Mouse (Mus musculus) kidney, postnatal 0 days (tissue): Measurements from ENCODE around the gene Ikzf1. TPM values are rescaled to one million over a fixed set of nuclear protein-coding genes. Genes with fewer than 3 reads are reported as not detected.

ENCODE experiments used
- ATAC-seq: fragments of 200-750 bp; cut with Nextera tagmentation; replicated peaks from 2 replicates; pipeline ENCODE4 v1.8.0; 2017; ENCODE audit warnings: low read depth, moderate number of reproducible peaks, moderate TSS enrichment, moderate library complexity; ENCODE audit not compliant: low FRiP score
- DNase-seq: peaks from one replicate; pipeline ENCODE4 v3.0.0-alpha.2; 2016; ENCODE audit warnings: low spot score
- H3K27ac ChIP-seq: fragments of 300-500 bp; sonication (generic); 2 replicates; pipeline ENCODE4 v1.5.1; 2014; ENCODE audit warnings: mild to moderate bottlenecking
- H3K27me3 ChIP-seq: fragments of 300-500 bp; sonication (generic); 2 replicates; pipeline ENCODE4 v1.6.1; 2014; ENCODE audit warnings: low read length, mixed read lengths; ENCODE audit not compliant: insufficient read depth
- H3K36me3 ChIP-seq: fragments of 300-500 bp; sonication (generic); 2 replicates; pipeline ENCODE4 v1.6.1; 2014; ENCODE audit warnings: low read length, mixed read lengths; ENCODE audit not compliant: insufficient read depth
- H3K4me1 ChIP-seq: fragments of 300-500 bp; sonication (generic); replicated peaks from 2 replicates; pipeline ENCODE4 v1.6.1; 2014; ENCODE audit warnings: antibody characterized with exemption, low read length, mixed read lengths; ENCODE audit not compliant: insufficient read depth
- H3K4me2 ChIP-seq: fragments of 300-500 bp; sonication (generic); 2 replicates; pipeline ENCODE4 v1.6.1; 2014; ENCODE audit warnings: mild to moderate bottlenecking, low read length, moderate library complexity, mixed read lengths
- H3K4me3 ChIP-seq: fragments of 300-500 bp; sonication (generic); replicated peaks from 2 replicates; pipeline ENCODE4 v1.5.1; 2014; ENCODE audit warnings: low read depth, low read length
- H3K9ac ChIP-seq: fragments of 300-500 bp; sonication (generic); 2 replicates; pipeline ENCODE4 v1.6.1; 2014; ENCODE audit warnings: low read depth, low read length
- H3K9me3 ChIP-seq: fragments of 300-500 bp; sonication (generic); replicated peaks from 2 replicates; pipeline ENCODE4 v1.6.1; 2016; ENCODE audit warnings: low read length, inconsistent platforms, mixed read lengths
- CTCF ChIP-seq: IDR thresholded peaks from 2 replicates; pipeline ENCODE4 v1.5.1; 2016; ENCODE audit warnings: antibody characterized with exemption, low read depth, mild to moderate bottlenecking, moderate library complexity
- WGBS: fragments of 180-500 bp; shearing (Covaris S2); extraction: QIAGEN DNeasy Blood & Tissue Kit; methylation state at CpG from one replicate; pipeline ENCODE4 v1.1.7; 2014; 5-methylcytosine and 5-hydroxymethylcytosine counted together
- polyA plus RNA-seq: library from polyadenylated mRNA; unstranded; fragments of >200 nt; fragmentation: Nextera tagmentation; extraction: Ambion mirVana; gene quantifications from 2 replicates; pipeline ENCODE4 v1.2.1, GENCODE M21; 2015

Gene Ikzf1
- polyA plus RNA-seq, 1 experiment from 2014 or later, result 0.63 TPM

- Histone ChIP-seq H3K36me3 (no peaks in the 10 kb centered on the region), H3K27ac (no peak overlapping the region), H3K4me2 (no peak overlapping the region), H3K9ac (no peak overlapping the region), H3K4me1 (no peaks in the 10 kb centered on the region), H3K27me3 (no peaks in the 10 kb centered on the region), H3K4me3 (no peak overlapping the region), H3K9me3 (no peaks in the 10 kb centered on the region)
- TF ChIP-seq CTCF, result no peak
- no peak for ATAC-seq
- WGBS, result 95% methylated on average over 1 of the region's 1 CpGs
- no peak for DNase-seq
These were observed 81.3 kb downstream of the Ikzf1 start for GRCm38 (mm10) chr11:11766105-11766504.

DNA sequence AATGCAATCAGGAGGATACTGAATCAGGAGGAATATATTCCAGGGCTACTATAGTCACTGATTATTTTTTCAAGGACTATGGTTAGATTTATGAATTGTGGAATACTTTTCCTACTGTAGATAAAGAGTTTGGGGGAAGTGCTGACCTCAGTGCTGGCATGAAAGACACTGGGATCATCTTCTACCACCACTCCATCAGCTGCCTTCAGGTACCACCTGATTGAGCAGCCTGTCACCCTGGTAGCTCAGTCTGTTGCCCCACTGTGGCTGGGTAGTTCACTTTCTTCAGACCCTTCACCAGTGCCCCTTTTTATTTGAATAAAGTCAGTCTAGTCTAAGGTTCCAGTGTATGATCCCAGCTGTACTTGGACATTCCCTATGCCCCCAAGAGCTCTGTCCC, 81.9 kb downstream of the Ikzf1 start:
- no peak overlapping the region for H3K4me3 ChIP-seq
- no peaks in the 10 kb centered on the region for H3K36me3 ChIP-seq
- no peak overlapping the region for H3K9ac ChIP-seq
- H3K9me3 ChIP-seq, result no peaks in the 10 kb centered on the region
- ATAC-seq (no peak), DNase-seq (no peak)
- no peaks in the 10 kb centered on the region for H3K4me1 ChIP-seq
- no peak overlapping the region for H3K27ac ChIP-seq
- no peak overlapping the region for H3K4me2 ChIP-seq
- TF ChIP-seq CTCF, result no peak
- H3K27me3 ChIP-seq, result no peaks in the 10 kb centered on the region

DNA sequence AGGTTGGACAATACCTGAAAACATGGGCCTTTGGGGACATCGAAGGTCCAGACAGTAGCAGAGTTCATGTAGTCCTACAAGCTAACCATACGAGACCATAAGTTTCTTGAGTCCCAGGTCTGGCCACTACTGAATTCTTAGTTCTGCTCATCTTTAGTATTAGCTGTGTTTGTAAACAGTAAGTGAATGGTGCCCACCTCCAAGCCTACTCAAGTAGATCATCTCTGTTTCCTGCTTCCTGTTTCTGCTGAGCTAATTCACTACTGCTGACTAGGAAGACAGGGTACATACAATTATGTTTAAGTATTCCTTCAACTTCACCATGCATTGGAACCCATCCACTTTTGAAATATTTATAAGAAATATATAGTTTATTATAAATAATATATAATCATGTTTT, 83.3 kb downstream of the Ikzf1 start:
- DNase-seq, result no peak
- TF ChIP-seq CTCF, result no peak

DNA sequence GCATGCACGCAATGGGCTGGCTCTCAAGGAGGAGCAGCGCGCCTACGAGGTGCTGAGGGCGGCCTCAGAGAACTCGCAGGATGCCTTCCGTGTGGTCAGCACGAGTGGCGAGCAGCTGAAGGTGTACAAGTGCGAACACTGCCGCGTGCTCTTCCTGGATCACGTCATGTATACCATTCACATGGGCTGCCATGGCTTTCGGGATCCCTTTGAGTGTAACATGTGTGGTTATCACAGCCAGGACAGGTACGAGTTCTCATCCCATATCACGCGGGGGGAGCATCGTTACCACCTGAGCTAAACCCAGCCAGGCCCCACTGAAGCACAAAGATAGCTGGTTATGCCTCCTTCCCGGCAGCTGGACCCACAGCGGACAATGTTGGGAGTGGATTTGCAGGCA, 84.5 kb downstream of the Ikzf1 start:
- no peak overlapping the region for H3K9ac ChIP-seq
- no peaks in the 10 kb centered on the region for H3K9me3 ChIP-seq
- H3K4me2 ChIP-seq, result no peak overlapping the region
- H3K4me3 ChIP-seq, result no peak overlapping the region
- DNase-seq (no peak), ATAC-seq (no peak)
- no peaks in the 10 kb centered on the region for H3K4me1 ChIP-seq
- H3K27ac ChIP-seq, result no peak overlapping the region
- H3K36me3 ChIP-seq, result no peaks in the 10 kb centered on the region
- 91% methylated on average over 20 of the region's 20 CpGs for WGBS
- H3K27me3 ChIP-seq, result no peaks in the 10 kb centered on the region
- no peak for TF ChIP-seq CTCF

More for the DNA sequence above, 83.3 kb downstream of the Ikzf1 start:
- H3K36me3 ChIP-seq, result no peaks in the 10 kb centered on the region
- H3K27me3 ChIP-seq, result no peaks in the 10 kb centered on the region
- H3K9ac ChIP-seq, result no peak overlapping the region
- H3K4me2 ChIP-seq, result no peak overlapping the region
- no peak for ATAC-seq
- H3K27ac ChIP-seq, result no peak overlapping the region
- H3K9me3 ChIP-seq, result no peaks in the 10 kb centered on the region
- H3K4me3 ChIP-seq, result no peak overlapping the region
- WGBS, result 79% methylated on average over 2 of the region's 2 CpGs
- no peaks in the 10 kb centered on the region for H3K4me1 ChIP-seq

GRCm38 (mm10) chr11:11770691-11771090, 85.9 kb downstream of the Ikzf1 start:
- Histone ChIP-seq H3K4me1 (no peaks in the 10 kb centered on the region), H3K36me3 (no peaks in the 10 kb centered on the region), H3K27me3 (no peaks in the 10 kb centered on the region), H3K9ac (no peak overlapping the region), H3K9me3 (no peaks in the 10 kb centered on the region), H3K4me3 (no peak overlapping the region), H3K4me2 (no peak overlapping the region), H3K27ac (no peak overlapping the region)
- TF ChIP-seq CTCF, result no peak
- DNase-seq, result no peak
- WGBS, result 82% methylated on average over 3 of the region's 3 CpGs
- no peak for ATAC-seq

DNA sequence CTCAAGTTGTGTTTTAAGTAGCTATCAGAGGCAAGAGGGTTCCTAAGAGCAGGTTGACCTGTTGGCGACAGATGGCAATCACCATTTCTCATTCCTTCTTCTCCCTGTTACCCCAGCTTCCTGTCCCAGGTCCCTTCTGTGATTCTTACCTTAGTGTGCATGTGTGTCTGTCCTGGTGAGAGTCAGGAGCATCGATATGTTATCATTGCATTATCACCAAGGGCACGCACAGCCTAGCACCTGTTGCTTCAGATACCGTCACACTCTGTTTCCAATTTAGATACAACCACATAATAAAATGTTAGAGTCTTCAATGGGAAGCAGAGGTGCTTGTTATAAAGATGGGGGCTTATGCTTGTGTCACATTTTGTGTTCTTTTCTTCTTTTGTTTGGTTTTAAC, 87.4 kb downstream of the Ikzf1 start:
- Histone ChIP-seq H3K9me3 (no peaks in the 10 kb centered on the region), H3K27ac (no peak overlapping the region), H3K4me2 (no peak overlapping the region), H3K9ac (no peak overlapping the region), H3K36me3 (no peaks in the 10 kb centered on the region), H3K27me3 (no peaks in the 10 kb centered on the region), H3K4me1 (no peaks in the 10 kb centered on the region), H3K4me3 (no peak overlapping the region)
- WGBS, result 92% methylated on average over 4 of the region's 4 CpGs
- DNase-seq, result no peak
- ATAC-seq, result no peak
- TF ChIP-seq CTCF, result no peak

GRCm38 (mm10) chr11:11774384-11774783, 89.6 kb downstream of the Ikzf1 start:
- no peak for ATAC-seq
- no peak for TF ChIP-seq CTCF
- H3K9ac ChIP-seq, result no peak overlapping the region
- H3K27ac ChIP-seq, result no peak overlapping the region
- no peaks in the 10 kb centered on the region for H3K36me3 ChIP-seq
- H3K4me2 ChIP-seq, result no peak overlapping the region
- no peaks in the 10 kb centered on the region for H3K9me3 ChIP-seq
- no peak for DNase-seq
- no peaks in the 10 kb centered on the region for H3K27me3 ChIP-seq
- no peaks in the 10 kb centered on the region for H3K4me1 ChIP-seq
- 96% methylated on average over 4 of the region's 4 CpGs for WGBS
- H3K4me3 ChIP-seq, result no peak overlapping the region
